Comparison of ENCODE assay signal across 14 mouse cellular contexts in genomic region chr4:149992670-149993032, GRCm38 (mm10). TPM values are rescaled to one million over a fixed set of nuclear protein-coding genes. Genes with fewer than 3 reads are reported as not detected.
A peak's percentile ranks its signal among the peaks of the same experiment; 100 is the strongest.
DNase-seq lines count a peak whose midpoint lies in the region.
"Had no signal": no experiment of that assay in that cellular context is flagged by ENCODE, and none has a peak within 500 bp of the region (broad histone marks: within the 10 kb centered on the region; RNA-seq: fewer than 3 reads in every experiment).

No protein-coding gene starts in this region.

- no peaks in the 10 kb centered on the region for H3K9me3 ChIP-seq in limb, embryonic 10.5 days (replicated peaks)
- H3K9me3 ChIP-seq: embryonic facial prominence, embryonic 12.5 days; forebrain, embryonic 15.5 days; heart, embryonic 15.5 days; hindbrain, embryonic 13.5 days had no signal

- no peaks in the 10 kb centered on the region for H3K36me3 ChIP-seq in limb, embryonic 10.5 days
- H3K36me3 ChIP-seq: embryonic facial prominence, embryonic 12.5 days; forebrain, embryonic 15.5 days; hindbrain, embryonic 13.5 days had no signal

- peaks cover 28% of the 10 kb centered on the region for H3K4me1 ChIP-seq in brown adipose tissue, adult 24 weeks (ENCODE audit: control insufficient read depth, insufficient read depth, insufficient read length, low read length)
- H3K4me1 ChIP-seq in limb, embryonic 10.5 days = peaks cover 45% of the 10 kb centered on the region

- H3K27me3 ChIP-seq in limb, embryonic 10.5 days (ENCODE audit: low read depth, poor library complexity, severe bottlenecking) = peaks cover 17% of the 10 kb centered on the region; the same call in 1 of the 2 replicates
- H3K27me3 ChIP-seq: embryonic facial prominence, embryonic 12.5 days; forebrain, embryonic 15.5 days; heart, embryonic 15.5 days; hindbrain, embryonic 13.5 days had no signal

- WGBS in limb, embryonic 10.5 days = 95% methylated on average over 8 of the region's 8 CpGs

- peak; percentile 56 for DNase-seq in cerebellum, adult 9-10 months
- no peak for DNase-seq in cerebellum, postnatal 14 days
- peak; percentile 5 for DNase-seq in gastrocnemius, postnatal 25 days
- no peak for DNase-seq in gastrocnemius, adult 8-10 months (ENCODE audit: low spot score in 2 of 2)
- DNase-seq in limb, embryonic 10.5 days (ENCODE audit: low spot score) = no peak
- DNase-seq: adrenal gland, postnatal 25 days; heart, postnatal 14 days; kidney, adult 2 months had no signal

- no peak overlapping the region for H3K4me3 ChIP-seq in brown adipose tissue, adult 24 weeks (ENCODE audit: insufficient read depth, low read depth, low read length)
- no peak overlapping the region for H3K4me3 ChIP-seq in limb, embryonic 10.5 days
- H3K4me3 ChIP-seq: embryonic facial prominence, embryonic 12.5 days; forebrain, embryonic 15.5 days; heart, adult 2 months; heart, embryonic 15.5 days; hindbrain, embryonic 13.5 days had no signal

- H3K27ac ChIP-seq in brown adipose tissue, adult 24 weeks (replicated peaks; ENCODE audit: low read depth, low read length) = 0 out of 2 replicates have a peak overlapping the region, but pooled peaks have one; percentile 17
- H3K27ac ChIP-seq in limb, embryonic 10.5 days = peak overlapping the region; percentile 77
- H3K27ac ChIP-seq: embryonic facial prominence, embryonic 12.5 days; forebrain, embryonic 15.5 days; heart, adult 2 months; heart, embryonic 15.5 days; hindbrain, embryonic 13.5 days had no signal

RNA-seq across cellular contexts. Expression of gene H6pd, which starts 16.2 kb away (rescaled TPM):
- total RNA-seq in gastrocnemius, postnatal 25 days (2021) = 10 to 100 TPM; 43.2 to 49.2 TPM
- total RNA-seq in gastrocnemius, adult 8-10 months (2022) = 10 to 100 TPM; 47.5 to 82.4 (median 65.4) TPM
- 66.4 and 85.8 TPM in 2 replicates for polyA plus RNA-seq in brown adipose tissue, adult 24 weeks (2012; ENCODE audit: insufficient read depth, insufficient read length, missing spikeins)
- 4.5 and 5.6 TPM in 2 replicates for polyA plus RNA-seq in limb, embryonic 10.5 days (2016; fragmentation: Nextera tagmentation; extraction: Ambion mirVana)

RNA-seq across cellular contexts. Expression of gene Spsb1, which starts 37.8 kb away (rescaled TPM):
- total RNA-seq in gastrocnemius, postnatal 25 days (2021) = 1 to 10 TPM; 5.2 to 8.2 TPM
- total RNA-seq in gastrocnemius, adult 8-10 months (2022) = 10 to 100 TPM in 1 of 4 experiments, 1 to 10 TPM in 3; 3.6 to 10.5 (median 4.7) TPM
- 24.3 and 32.5 TPM in 2 replicates for polyA plus RNA-seq in brown adipose tissue, adult 24 weeks (2012; ENCODE audit: insufficient read depth, insufficient read length, missing spikeins)
- 13.7 and 18.8 TPM in 2 replicates for polyA plus RNA-seq in limb, embryonic 10.5 days (2016; fragmentation: Nextera tagmentation; extraction: Ambion mirVana)

Comparison
In these comparisons a context has a peak if more than half of its experiments do, and no peak if none do; other contexts are left out.
1. DNase-seq: peak in cerebellum, adult 9-10 months (single experiment) and gastrocnemius, postnatal 25 days (single experiment); none in cerebellum, postnatal 14 days (0 of 2), gastrocnemius, adult 8-10 months (0 of 2) and limb, embryonic 10.5 days (single experiment).